Mouse (Mus musculus): ENCODE results near the gene Gm45902.
A peak's percentile ranks its signal among the peaks of the same experiment; 100 is the strongest.

Gene Gm45902

DNA sequence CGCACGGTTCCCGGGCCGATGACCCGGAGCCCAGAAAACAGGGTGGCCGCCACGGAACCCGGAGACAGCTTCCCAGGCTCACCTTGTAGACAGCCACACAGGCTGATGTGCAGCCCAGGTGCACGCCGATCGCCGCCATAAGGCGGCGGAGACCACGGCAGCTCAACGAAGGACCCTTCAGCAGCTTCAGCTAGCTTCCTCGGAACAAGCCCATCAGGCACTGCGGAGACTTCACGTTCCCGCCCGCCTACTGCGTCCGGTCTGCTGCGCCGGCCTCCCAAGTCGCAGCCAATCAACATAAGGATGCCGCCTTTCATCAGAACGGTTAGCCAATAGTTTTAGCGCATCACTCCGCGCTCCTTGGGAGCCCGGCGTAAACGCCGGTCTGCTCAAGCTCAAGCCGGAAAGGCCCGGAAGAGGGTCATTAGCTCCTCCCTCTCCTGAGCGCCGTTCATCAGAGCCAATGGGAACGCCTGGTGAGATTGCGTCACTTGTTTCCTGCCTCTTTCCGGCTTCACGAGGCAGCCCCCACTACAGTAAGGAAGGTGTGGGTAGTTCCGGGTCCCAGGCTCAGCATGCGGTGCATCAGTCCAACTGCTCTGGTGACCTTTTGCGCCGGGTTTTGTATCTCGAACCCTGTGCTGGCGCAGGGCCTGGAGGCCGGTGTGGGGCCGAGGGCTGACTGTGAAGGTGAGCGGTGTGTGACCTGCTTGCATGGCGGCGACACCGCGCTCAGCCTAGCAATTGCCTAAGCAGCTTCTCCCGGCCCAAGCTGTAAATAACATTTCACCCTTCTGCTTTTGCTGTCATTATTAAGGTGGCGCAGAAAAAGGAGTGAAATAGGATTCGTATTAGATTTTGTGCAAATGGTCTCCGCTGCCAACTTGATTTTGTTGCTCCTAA is at the start of gene Gm45902, which contains the start of the genes Hspa14 and Cdnf:
Gene Gm45902, minus strand, starts transcription at position 239 of the 903 bp plus-strand sequence.
Gene Hspa14, minus strand, starts transcription at position 263 of the 903 bp plus-strand sequence.
Gene Cdnf, plus strand, starts transcription at position 479 of the 903 bp plus-strand sequence.
- DNase-seq (ENCODE audit: low read depth, low spot score): peak; percentile 99

GRCm38 (mm10) chr2:3546588-3546987 is 34.0 kb upstream of the Gm45902 start:
- peak; percentile 70 for DNase-seq (ENCODE audit: low read depth, low spot score)

DNA sequence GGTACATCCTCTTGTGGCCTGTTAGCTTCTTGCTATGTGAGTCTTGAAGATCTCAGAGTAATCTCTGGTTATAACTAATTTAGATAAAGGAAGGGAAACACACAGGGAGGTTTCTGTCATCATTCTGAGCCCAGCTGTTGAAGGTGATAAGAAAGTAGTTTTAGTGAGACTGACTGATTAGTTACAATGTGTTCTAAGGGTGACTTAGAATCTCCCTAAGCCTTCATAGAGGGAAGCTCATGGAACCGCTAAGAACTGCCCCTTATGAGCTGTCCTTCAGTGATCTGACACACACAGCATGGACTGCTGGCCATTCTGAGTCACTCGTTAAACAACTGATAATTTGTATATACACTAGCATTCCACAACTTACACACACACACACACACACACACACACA is 33.5 kb upstream of the Gm45902 start:
- DNase-seq (ENCODE audit: low read depth, low spot score): no peak

DNA sequence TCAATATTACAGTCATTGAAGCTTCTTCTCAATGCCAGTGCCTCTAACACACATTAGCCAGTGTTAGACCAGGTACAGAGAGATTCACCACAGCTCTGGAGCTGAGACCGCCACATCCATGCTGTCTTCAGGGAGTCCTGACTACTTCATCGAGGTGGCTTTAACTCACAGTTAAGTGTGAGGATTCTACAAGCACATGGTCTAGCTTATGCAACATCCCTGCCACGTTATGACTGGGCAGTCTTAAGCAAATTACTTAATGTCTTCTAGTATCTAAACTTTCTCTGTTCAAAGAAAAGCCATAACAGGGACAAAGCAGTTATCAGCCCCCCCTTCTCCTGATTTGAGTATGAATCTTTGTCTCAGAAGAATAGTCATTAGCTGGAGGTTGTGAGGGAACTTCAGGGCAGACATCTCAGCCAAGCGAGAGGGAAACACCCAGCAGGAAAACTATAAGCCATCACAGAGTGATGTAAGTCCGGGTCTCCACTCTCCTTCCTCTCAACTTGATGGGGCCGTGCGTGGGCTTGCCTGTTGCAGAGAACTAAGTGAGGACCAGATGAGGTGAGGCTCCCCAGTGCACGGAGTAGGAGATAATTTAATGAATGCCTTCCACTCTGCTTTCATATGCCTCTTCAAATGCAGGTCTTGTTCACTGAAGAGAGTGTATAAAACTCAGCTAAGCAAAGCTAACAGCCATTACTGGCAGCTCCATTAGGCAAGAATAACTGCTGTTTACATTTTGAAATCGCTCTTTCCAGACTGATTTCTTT is 28.9 kb upstream of the Gm45902 start:
- DNase-seq (ENCODE audit: low read depth, low spot score): no peak

DNA sequence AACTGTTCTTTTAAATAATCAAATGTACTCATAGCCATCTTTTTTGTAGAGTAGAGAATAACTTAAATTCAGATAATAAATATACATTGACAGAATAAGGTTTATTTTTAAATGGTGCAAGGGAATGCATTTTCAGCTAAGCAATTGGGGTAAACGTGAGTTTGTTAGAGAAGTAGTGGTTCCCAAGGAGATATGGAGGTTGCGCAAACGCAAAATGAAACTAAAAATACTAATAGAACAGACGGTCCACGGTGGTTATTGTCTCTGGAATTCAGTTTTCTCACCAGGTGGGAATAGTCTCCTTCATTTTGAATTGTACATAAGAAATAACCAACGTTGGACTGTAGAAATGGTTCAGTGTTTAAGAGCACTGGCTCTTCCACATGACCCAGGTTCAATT is 13.7 kb upstream of the Gm45902 start:
- no peak for DNase-seq (ENCODE audit: low read depth, low spot score)

- DNase-seq (ENCODE audit: low read depth, low spot score): no peak
Observed at GRCm38 (mm10) chr2:3522558-3522957, 10.0 kb upstream of the Gm45902 start.

GRCm38 (mm10) chr2:3512076-3512475 is 514 bp downstream of the Gm45902 start:
- DNase-seq (ENCODE audit: low read depth, low spot score): peak; percentile 71

DNA sequence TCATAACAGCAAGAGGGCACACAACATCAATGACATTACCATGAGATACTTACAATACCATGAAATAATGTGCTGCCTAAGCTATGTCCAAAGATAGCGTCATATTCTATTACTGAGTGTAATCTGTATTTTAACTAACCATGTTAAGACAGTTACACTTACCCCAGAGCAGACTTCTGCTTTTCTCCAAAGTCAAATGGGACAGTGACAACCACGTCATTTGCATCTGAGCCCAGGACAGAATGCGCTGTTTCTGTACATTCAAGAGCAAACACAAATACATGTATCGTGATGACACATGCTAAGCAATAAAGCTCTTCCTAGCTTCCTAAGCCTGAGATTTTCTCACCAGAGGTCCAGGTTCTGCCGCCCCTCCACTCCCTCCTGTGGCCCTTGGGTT is 11.7 kb downstream of the Gm45902 start:
- DNase-seq (ENCODE audit: low read depth, low spot score): no peak

GRCm38 (mm10) chr2:3499543-3499942 is 13.0 kb downstream of the Gm45902 start:
- no peak for DNase-seq (ENCODE audit: low read depth, low spot score)

DNA sequence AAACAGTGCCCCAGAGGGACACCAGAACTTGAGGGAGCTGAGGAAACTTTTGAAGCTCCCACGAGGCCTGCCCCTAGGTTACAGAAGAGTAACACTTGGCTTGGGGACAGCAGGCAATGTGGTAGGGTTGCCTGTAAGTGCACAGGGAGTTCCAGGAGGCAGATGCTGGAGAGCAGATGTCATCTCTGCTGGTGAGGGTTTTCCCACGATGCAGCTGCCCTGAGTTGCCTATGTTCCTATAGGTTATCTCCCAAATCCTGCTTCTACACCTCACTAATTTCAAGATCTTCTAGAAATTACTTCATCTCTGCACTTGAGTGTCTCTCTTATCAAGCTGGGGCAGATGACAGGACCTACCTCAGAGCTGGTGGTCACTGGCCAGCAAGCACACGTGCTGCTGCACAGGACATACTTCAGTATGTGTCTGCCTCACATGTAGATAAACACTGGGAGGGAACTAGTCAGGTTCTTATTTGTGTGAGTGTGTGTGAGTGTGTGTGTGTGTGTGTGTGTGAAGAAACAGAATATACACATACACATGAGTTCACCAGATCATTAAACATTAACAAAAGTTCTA is 18.7 kb downstream of the Gm45902 start:
- no peak for DNase-seq (ENCODE audit: low read depth, low spot score)

- no peak for DNase-seq (ENCODE audit: low read depth, low spot score)
Observed at GRCm38 (mm10) chr2:3489816-3490215, 22.8 kb downstream of the Gm45902 start.

DNA sequence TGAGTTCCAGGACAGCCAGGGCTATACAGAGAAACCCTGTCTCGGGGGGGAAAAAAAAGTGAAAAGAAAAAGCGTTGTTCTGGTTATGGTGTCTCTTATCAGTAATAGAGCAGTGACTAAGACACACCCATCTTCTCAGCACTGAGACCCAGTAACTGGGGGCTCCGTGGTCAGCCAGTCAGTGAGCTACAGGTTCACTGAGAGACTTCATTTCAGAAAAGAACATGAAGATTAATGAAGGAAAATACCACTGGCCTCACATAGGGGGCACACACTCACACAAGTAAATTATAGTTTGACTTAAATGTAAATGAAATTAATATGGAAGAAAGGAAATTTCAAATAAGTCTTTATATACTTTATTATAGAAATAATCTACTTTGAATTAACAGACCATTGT is 32.4 kb downstream of the Gm45902 start:
- DNase-seq (ENCODE audit: low read depth, low spot score): no peak

GRCm38 (mm10) chr2:3475746-3476251 is 36.8 kb downstream of the Gm45902 start:
- no peak for DNase-seq (ENCODE audit: low read depth, low spot score)

- DNase-seq (ENCODE audit: low read depth, low spot score): peak; percentile 97
Observed at GRCm38 (mm10) chr2:3474861-3475283, 37.7 kb downstream of the Gm45902 start, which contains the start of gene Suv39h2. Suv39h2 (minus strand) TSS chr2:3475031.

- peak; percentile 80 for DNase-seq (ENCODE audit: low read depth, low spot score)
Observed at GRCm38 (mm10) chr2:3474361-3474805, 38.2 kb downstream of the Gm45902 start.

DNA sequence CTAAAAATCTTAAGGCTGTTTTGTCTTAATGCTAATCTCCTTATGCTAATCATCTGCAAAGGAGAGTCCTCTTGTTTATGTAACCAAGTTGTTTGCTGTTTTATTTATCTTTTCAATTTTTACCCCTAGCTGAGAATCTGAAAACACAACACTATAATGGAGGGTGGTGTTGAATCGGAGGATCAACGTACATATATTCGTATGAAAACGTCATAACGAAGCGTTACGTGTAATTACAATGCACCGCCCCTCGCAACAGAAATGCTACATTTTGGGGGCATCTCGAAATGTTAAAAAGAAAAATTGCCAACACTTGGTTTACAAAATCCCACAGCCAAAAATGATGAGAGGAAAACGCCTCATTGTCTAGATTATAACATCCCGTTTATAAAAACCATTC is 38.7 kb downstream of the Gm45902 start:
- DNase-seq (ENCODE audit: low read depth, low spot score): no peak

- no peak for DNase-seq (ENCODE audit: low read depth, low spot score)
Observed at GRCm38 (mm10) chr2:3456590-3456989, 56.0 kb downstream of the Gm45902 start.

Data from mesoderm, embryonic 11.5 days (tissue).